Mouse (Mus musculus) cortical plate, adult 2 months (tissue): ENCODE measurements at regions not wholly inside any gene's neighbourhood (a gene's known extent, or its start where the extent isn't known, plus 50 kb on each side); places are given as distances from the start of the nearest gene placed in this dataset.
"Not testable (repeated sequence)": the region's sequence is repeated elsewhere in the genome, so short reads cannot be mapped to it uniquely, and the experiment has no call there.

Experiments
- CTCF ChIP-seq: fragments of 200-500 bp; IDR thresholded peaks from 2 replicates; pipeline ENCODE4 v1.5.1; 2011; ENCODE audit warnings: mild to moderate bottlenecking, control low read depth, low read length; ENCODE audit not compliant: insufficient read depth; ENCODE audit errors: extremely low read depth
- POLR2A ChIP-seq: fragments of 200-500 bp; IDR thresholded peaks from 2 replicates; pipeline ENCODE4 v1.6.1; 2011; ENCODE audit warnings: mild to moderate bottlenecking, low read length, control low read depth; ENCODE audit not compliant: insufficient read depth; ENCODE audit errors: extremely low read depth

GRCm38 (mm10) chr12:21649381-21649780, 231.9 kb upstream of the Ywhaq start:
- TF ChIP-seq CTCF, POLR2A: not testable (repeated sequence)
